In the genomic region with DNA sequence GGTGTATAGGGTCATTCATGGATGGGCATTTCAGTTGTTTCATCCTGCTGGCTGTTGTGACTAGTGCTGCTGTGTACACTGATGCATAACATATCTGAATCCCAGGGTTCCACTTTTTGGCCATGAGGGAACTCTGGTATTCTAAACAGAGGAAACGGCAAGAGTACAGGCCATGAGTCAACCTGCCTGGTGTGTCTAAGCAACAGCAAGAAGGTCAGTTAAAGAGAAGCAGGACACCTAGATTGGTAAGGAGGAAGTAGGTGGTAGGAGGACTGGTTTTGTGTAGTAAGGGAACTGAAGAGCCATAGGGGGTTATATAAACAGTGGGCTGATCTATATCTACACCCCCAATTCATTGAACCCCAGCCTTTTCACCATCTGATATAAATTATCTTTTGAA, we compare ENCODE assay signal across 21 mouse cellular contexts.
"Had no signal": no experiment of that assay in that cellular context is flagged by ENCODE, and none has a peak within 500 bp of the region (broad histone marks: within the 10 kb centered on the region; RNA-seq: fewer than 3 reads in every experiment).

No protein-coding gene starts in this region.

- H3K27ac ChIP-seq: limb, embryonic 10.5 days; limb, embryonic 13.5 days; liver, embryonic 12.5 days; liver, embryonic 15.5 days; lung, embryonic 15.5 days; neural tube, embryonic 12.5 days; neural tube, embryonic 15.5 days; stomach, embryonic 15.5 days had no signal

- H3K9me3 ChIP-seq: limb, embryonic 10.5 days; limb, embryonic 13.5 days; liver, embryonic 12.5 days; liver, embryonic 15.5 days; lung, embryonic 15.5 days; neural tube, embryonic 12.5 days; neural tube, embryonic 15.5 days; stomach, embryonic 15.5 days had no signal

- DNase-seq: kidney, adult 9 months; kidney, postnatal 14 days; kidney, postnatal 4 days; liver; lung, adult 18-20 months; lung, postnatal 10 days; lung, postnatal 36 days; midbrain, embryonic 14.5 days; right cerebral cortex, adult 18-20 months; right cerebral cortex, postnatal 14 days; right cerebral cortex, postnatal 4 days; thymus, postnatal 36 days had no signal

- H3K4me3 ChIP-seq: limb, embryonic 10.5 days; limb, embryonic 13.5 days; liver, embryonic 12.5 days; liver, embryonic 15.5 days; lung, embryonic 15.5 days; neural tube, embryonic 12.5 days; neural tube, embryonic 15.5 days; stomach, embryonic 15.5 days had no signal

- H3K4me2 ChIP-seq: limb, embryonic 13.5 days; liver, embryonic 12.5 days; liver, embryonic 15.5 days; lung, embryonic 15.5 days; midbrain, embryonic 11.5 days; neural tube, embryonic 12.5 days; neural tube, embryonic 15.5 days; stomach, embryonic 15.5 days had no signal

- H3K27me3 ChIP-seq: limb, embryonic 13.5 days; liver, embryonic 12.5 days; liver, embryonic 15.5 days; lung, embryonic 15.5 days; neural tube, embryonic 12.5 days; neural tube, embryonic 15.5 days; stomach, embryonic 15.5 days had no signal

- H3K36me3 ChIP-seq: liver, embryonic 12.5 days; liver, embryonic 15.5 days; lung, embryonic 15.5 days had no signal

- H3K9ac ChIP-seq: limb, embryonic 13.5 days; liver, embryonic 12.5 days; liver, embryonic 15.5 days; lung, embryonic 15.5 days; neural tube, embryonic 12.5 days; neural tube, embryonic 15.5 days; stomach, embryonic 15.5 days had no signal

- ATAC-seq: liver, embryonic 12.5 days had no signal

- H3K4me1 ChIP-seq: limb, embryonic 10.5 days; limb, embryonic 13.5 days; liver, embryonic 15.5 days; lung, embryonic 15.5 days; neural tube, embryonic 12.5 days; neural tube, embryonic 15.5 days; stomach, embryonic 15.5 days had no signal
